8 mouse cellular contexts compared by ENCODE assay signal in the genomic region with DNA sequence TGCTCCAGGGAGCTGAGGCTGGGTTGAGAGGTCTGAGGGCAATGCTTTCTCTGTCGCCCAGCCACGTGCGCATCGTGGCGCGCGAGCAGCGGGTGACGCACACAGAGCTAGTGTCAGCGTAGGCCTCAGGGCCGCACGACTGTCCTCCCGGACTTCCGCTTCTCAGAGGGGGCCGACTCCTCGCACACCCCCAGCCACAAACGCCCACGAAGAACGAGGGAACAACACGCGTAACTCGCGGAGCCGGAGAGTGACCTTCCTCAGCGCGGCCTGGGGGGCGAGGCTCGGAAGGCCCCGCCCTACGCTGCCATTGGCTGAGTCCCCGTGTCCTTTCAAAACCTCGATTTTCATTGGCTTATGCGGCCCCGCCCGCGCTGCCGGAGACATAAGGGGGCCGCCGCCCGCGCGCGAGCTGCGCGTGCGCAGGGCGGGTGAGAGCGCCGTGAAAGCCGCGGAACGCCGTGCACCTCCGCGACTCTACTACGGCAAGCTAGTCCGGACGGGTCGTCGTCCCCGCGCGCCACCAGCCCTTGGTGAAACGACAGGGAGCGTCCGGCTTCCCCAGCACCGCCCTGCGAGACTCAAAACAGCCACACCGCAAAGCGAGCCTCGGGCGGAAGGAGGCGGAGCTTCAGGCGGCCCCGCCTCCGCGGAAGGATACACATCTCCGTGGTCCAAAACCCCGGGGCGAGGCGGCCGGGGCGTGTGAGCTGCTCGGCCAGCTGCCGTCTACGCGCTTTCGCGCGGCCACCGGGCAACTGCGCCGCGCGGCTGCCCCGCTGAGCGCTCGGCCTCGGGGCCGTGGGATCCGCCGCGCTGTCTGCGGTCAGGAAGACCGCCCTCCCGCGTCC. TPM values are rescaled to one million over a fixed set of nuclear protein-coding genes. Genes with fewer than 3 reads are reported as not detected.
DNase-seq lines count a peak whose midpoint lies in the region; ATAC-seq and TF ChIP-seq lines count a peak whose summit lies in the region.

A gene (plus strand): TSS at position 415 of the 851 bp plus-strand sequence.

- TF ChIP-seq POLR2A in cortical plate, adult 2 months (IDR thresholded peaks at IDR 0.05; ENCODE audit: extremely low read depth, insufficient read depth, low read length): peak; percentile 88

- peak within 1 kb of the TSS; percentile 63 for H3K4me3 ChIP-seq in cortical plate, adult 2 months (ENCODE audit: insufficient read depth, low read length)

- H3K4me1 ChIP-seq in cortical plate, adult 2 months (ENCODE audit: control insufficient read depth, insufficient read depth, low read length): peaks cover 2% of the 10 kb centered on the region; the same call in 1 of the 2 replicates

- ATAC-seq in activated CD4-positive, CD25-positive, alpha-beta regulatory T cell, adult 4 months: peak; percentile 75
- ATAC-seq in megakaryocyte progenitor cell, adult 5-6 weeks (replicated peaks; ENCODE audit: poor library complexity): peak; percentile 76

- no peak for TF ChIP-seq CTCF in cortical plate, adult 2 months (IDR thresholded peaks at IDR 0.05; ENCODE audit: extremely low read depth, insufficient read depth, low read length)

- peak within 1 kb of the TSS; percentile 96 for H3K27ac ChIP-seq in cortical plate, adult 2 months (ENCODE audit: insufficient read depth, low read length)

- peak; percentile 95 for DNase-seq in gastrocnemius, postnatal 10 days
- DNase-seq in induced T-regulatory cell, adult 2 months (ENCODE audit: low read depth): peak; percentile 98
- peak; percentile 95 to 98 for DNase-seq in left cerebral cortex, adult 9 months (ENCODE audit: low spot score in 2 of 2)
- peak; percentile 95 for DNase-seq in right cerebral cortex, postnatal 14 days
- DNase-seq in urinary bladder, postnatal 36 days (ENCODE audit: low spot score in 2 of 2): peak; percentile 93 to 95

RNA-seq across cellular contexts. Expression of the gene that starts here (rescaled TPM):
- polyA plus RNA-seq in activated CD4-positive, CD25-positive, alpha-beta regulatory T cell, adult 4 months (2017; shearing (Covaris generic)): 1 to 10 TPM; 2.6 to 3.6 TPM
- 14.2 and 16.7 TPM in 2 replicates for polyA plus RNA-seq in cortical plate, adult 2 months (2012; rRNA removed)
- total RNA-seq in gastrocnemius, postnatal 10 days (2021): 10 to 100 TPM; 14.8 to 19.4 TPM
- total RNA-seq in megakaryocyte progenitor cell, adult 5-6 weeks (2015): 11.0 and 18.0 TPM in 2 replicates
- 11.1 and 14.3 TPM in 2 replicates for total RNA-seq in megakaryocyte progenitor cell, adult 5-6 weeks (2017)

Comparison
In these comparisons a context has a peak if more than half of its experiments do, and no peak if none do; other contexts are left out.
1. Peak in every context shown above with its lines: DNase-seq, ATAC-seq, H3K4me3 ChIP-seq and H3K27ac ChIP-seq.